Mouse (Mus musculus): ENCODE results near the gene Fam214a. TPM values are rescaled to one million over a fixed set of nuclear protein-coding genes. Genes with fewer than 3 reads are reported as not detected.

Fam214a gene
- polyA plus RNA-seq, 1 experiment from 2014 or later = 10.3 TPM

- 87% methylated on average over 2 of the region's 2 CpGs for WGBS
- Histone ChIP-seq H3K4me1 (peaks cover 22% of the 10 kb centered on the region), H3K36me3 (replicated peaks) (peaks cover 9% of the 10 kb centered on the region), H3K9me3 (no peaks in the 10 kb centered on the region; the same call in 1 of the 2 replicates), H3K27me3 (ENCODE audit: poor library complexity, severe bottlenecking) (no peaks in the 10 kb centered on the region), H3K27ac (no peak overlapping the region), H3K4me3 (0 out of 2 replicates have a peak overlapping the region, but pooled peaks have one; percentile 92)
- no peak for DNase-seq (ENCODE audit: extremely low spot score, low spot score)
Observed at GRCm38 (mm10) chr9:74954387-74954786, 1.7 kb downstream of the Fam214a start.

- peaks cover 17% of the 10 kb centered on the region for H3K4me1 ChIP-seq
- H3K36me3 ChIP-seq (replicated peaks) = peaks cover 12% of the 10 kb centered on the region
- H3K9me3 ChIP-seq = no peaks in the 10 kb centered on the region; the same call in 1 of the 2 replicates
- 67% methylated on average over 6 of the region's 6 CpGs for WGBS
- H3K4me3 ChIP-seq = no peak overlapping the region
- H3K27me3 ChIP-seq (ENCODE audit: poor library complexity, severe bottlenecking) = no peaks in the 10 kb centered on the region
- DNase-seq (ENCODE audit: extremely low spot score, low spot score) = no peak
- peak overlapping the region; percentile 74 for H3K27ac ChIP-seq
Observed at GRCm38 (mm10) chr9:74960630-74961029, 7.9 kb downstream of the Fam214a start.

- Histone ChIP-seq H3K9me3 (no peaks in the 10 kb centered on the region; the same call in 1 of the 2 replicates), H3K4me1 (peaks cover 17% of the 10 kb centered on the region), H3K4me3 (peak overlapping the region; percentile 30), H3K27me3 (ENCODE audit: poor library complexity, severe bottlenecking) (no peaks in the 10 kb centered on the region), H3K36me3 (replicated peaks) (peaks cover 8% of the 10 kb centered on the region), H3K27ac (peak overlapping the region; percentile 74)
- peak; percentile 49 for DNase-seq (ENCODE audit: extremely low spot score, low spot score)
- 8% methylated on average over 14 of the region's 14 CpGs for WGBS
Observed at GRCm38 (mm10) chr9:74961073-74961575, 8.4 kb downstream of the Fam214a start.

GRCm38 (mm10) chr9:74963953-74964352, 11.3 kb downstream of the Fam214a start:
- Histone ChIP-seq H3K4me3 (no peak overlapping the region), H3K9me3 (no peaks in the 10 kb centered on the region), H3K4me1 (peaks cover 32% of the 10 kb centered on the region), H3K36me3 (replicated peaks) (0 out of 2 replicates have a peak, but pooled peaks cover 3% of the 10 kb centered on the region), H3K27me3 (ENCODE audit: poor library complexity, severe bottlenecking) (no peaks in the 10 kb centered on the region), H3K27ac (no peak overlapping the region)
- WGBS = 74% methylated on average over 2 of the region's 2 CpGs
- no peak for DNase-seq (ENCODE audit: extremely low spot score, low spot score)

GRCm38 (mm10) chr9:74964866-74965384, 12.2 kb downstream of the Fam214a start:
- H3K4me1 ChIP-seq = peaks cover 32% of the 10 kb centered on the region
- no peaks in the 10 kb centered on the region for H3K27me3 ChIP-seq (ENCODE audit: poor library complexity, severe bottlenecking)
- DNase-seq (ENCODE audit: extremely low spot score, low spot score) = no peak
- H3K27ac ChIP-seq = no peak overlapping the region
- H3K36me3 ChIP-seq (replicated peaks) = no peaks in the 10 kb centered on the region
- 91% methylated on average over 10 of the region's 10 CpGs for WGBS
- no peaks in the 10 kb centered on the region for H3K9me3 ChIP-seq
- no peak overlapping the region for H3K4me3 ChIP-seq

GRCm38 (mm10) chr9:74966200-74966599, 13.5 kb downstream of the Fam214a start:
- Histone ChIP-seq H3K9me3 (no peaks in the 10 kb centered on the region), H3K27me3 (ENCODE audit: poor library complexity, severe bottlenecking) (no peaks in the 10 kb centered on the region), H3K4me1 (peaks cover 22% of the 10 kb centered on the region), H3K4me3 (no peak overlapping the region), H3K27ac (no peak overlapping the region), H3K36me3 (replicated peaks) (no peaks in the 10 kb centered on the region)
- whole genome bisulfite sequencing = 88% methylated on average over 4 of the region's 4 CpGs
- DNase-seq (ENCODE audit: extremely low spot score, low spot score) = no peak

GRCm38 (mm10) chr9:74968647-74969428, 16.2 kb downstream of the Fam214a start:
- peaks cover 16% of the 10 kb centered on the region for H3K4me1 ChIP-seq
- H3K4me3 ChIP-seq = no peak overlapping the region
- no peaks in the 10 kb centered on the region for H3K9me3 ChIP-seq
- H3K36me3 ChIP-seq (replicated peaks) = no peaks in the 10 kb centered on the region
- 88% methylated on average over 8 of the region's 8 CpGs for WGBS
- H3K27me3 ChIP-seq (ENCODE audit: poor library complexity, severe bottlenecking) = no peaks in the 10 kb centered on the region
- no peak for DNase-seq (ENCODE audit: extremely low spot score, low spot score)
- H3K27ac ChIP-seq = no peak overlapping the region

GRCm38 (mm10) chr9:74970591-74970990, 17.9 kb downstream of the Fam214a start:
- WGBS = 85% methylated on average over 1 of the region's 1 CpGs
- no peak for DNase-seq (ENCODE audit: extremely low spot score, low spot score)
- Histone ChIP-seq H3K27me3 (ENCODE audit: poor library complexity, severe bottlenecking) (no peaks in the 10 kb centered on the region), H3K27ac (no peak overlapping the region), H3K36me3 (replicated peaks) (no peaks in the 10 kb centered on the region), H3K9me3 (no peaks in the 10 kb centered on the region), H3K4me3 (no peak overlapping the region), H3K4me1 (peaks cover 31% of the 10 kb centered on the region)

GRCm38 (mm10) chr9:74971191-74971976, 18.7 kb downstream of the Fam214a start:
- H3K36me3 ChIP-seq (replicated peaks) = no peaks in the 10 kb centered on the region
- 93% methylated on average over 12 of the region's 12 CpGs for WGBS
- peaks cover 38% of the 10 kb centered on the region for H3K4me1 ChIP-seq
- no peaks in the 10 kb centered on the region for H3K9me3 ChIP-seq
- no peak overlapping the region for H3K27ac ChIP-seq
- H3K27me3 ChIP-seq (ENCODE audit: poor library complexity, severe bottlenecking) = no peaks in the 10 kb centered on the region
- no peak overlapping the region for H3K4me3 ChIP-seq
- DNase-seq (ENCODE audit: extremely low spot score, low spot score) = no peak

- Histone ChIP-seq H3K4me1 (peaks cover 44% of the 10 kb centered on the region), H3K27me3 (ENCODE audit: poor library complexity, severe bottlenecking) (peaks cover under 1% of the 10 kb centered on the region), H3K4me3 (no peak overlapping the region), H3K36me3 (replicated peaks) (no peaks in the 10 kb centered on the region), H3K27ac (no peak overlapping the region), H3K9me3 (no peaks in the 10 kb centered on the region)
- no peak for DNase-seq (ENCODE audit: extremely low spot score, low spot score)
- WGBS = 91% methylated on average over 5 of the region's 5 CpGs
Observed at GRCm38 (mm10) chr9:74972736-74973135, 20.1 kb downstream of the Fam214a start.

GRCm38 (mm10) chr9:74973154-74973553, 20.5 kb downstream of the Fam214a start:
- DNase-seq (ENCODE audit: extremely low spot score, low spot score) = no peak
- H3K27ac ChIP-seq = no peak overlapping the region
- H3K4me1 ChIP-seq = peaks cover 40% of the 10 kb centered on the region
- no peaks in the 10 kb centered on the region for H3K36me3 ChIP-seq (replicated peaks)
- H3K9me3 ChIP-seq = no peaks in the 10 kb centered on the region
- 88% methylated on average over 4 of the region's 4 CpGs for WGBS
- H3K27me3 ChIP-seq (ENCODE audit: poor library complexity, severe bottlenecking) = peaks cover 5% of the 10 kb centered on the region
- no peak overlapping the region for H3K4me3 ChIP-seq

- peak; percentile 33 for DNase-seq (ENCODE audit: extremely low spot score, low spot score)
- peak overlapping the region; percentile 4; the same call in 1 of the 2 replicates for H3K4me3 ChIP-seq
- no peaks in the 10 kb centered on the region for H3K9me3 ChIP-seq
- H3K27ac ChIP-seq = peak overlapping the region; percentile 84
- H3K27me3 ChIP-seq (ENCODE audit: poor library complexity, severe bottlenecking) = peaks cover 5% of the 10 kb centered on the region
- H3K36me3 ChIP-seq (replicated peaks) = no peaks in the 10 kb centered on the region
- peaks cover 34% of the 10 kb centered on the region for H3K4me1 ChIP-seq
- 3% methylated on average over 11 of the region's 11 CpGs for WGBS
Observed at GRCm38 (mm10) chr9:74974758-74975157, 22.1 kb downstream of the Fam214a start.

Data from forebrain, embryonic 10.5 days (tissue).